Mouse (Mus musculus): ENCODE measurements at regions not wholly inside any gene's neighbourhood (a gene's known extent, or its start where the extent isn't known, plus 50 kb on each side); places are given as distances from the start of the nearest gene placed in this dataset.

DNA sequence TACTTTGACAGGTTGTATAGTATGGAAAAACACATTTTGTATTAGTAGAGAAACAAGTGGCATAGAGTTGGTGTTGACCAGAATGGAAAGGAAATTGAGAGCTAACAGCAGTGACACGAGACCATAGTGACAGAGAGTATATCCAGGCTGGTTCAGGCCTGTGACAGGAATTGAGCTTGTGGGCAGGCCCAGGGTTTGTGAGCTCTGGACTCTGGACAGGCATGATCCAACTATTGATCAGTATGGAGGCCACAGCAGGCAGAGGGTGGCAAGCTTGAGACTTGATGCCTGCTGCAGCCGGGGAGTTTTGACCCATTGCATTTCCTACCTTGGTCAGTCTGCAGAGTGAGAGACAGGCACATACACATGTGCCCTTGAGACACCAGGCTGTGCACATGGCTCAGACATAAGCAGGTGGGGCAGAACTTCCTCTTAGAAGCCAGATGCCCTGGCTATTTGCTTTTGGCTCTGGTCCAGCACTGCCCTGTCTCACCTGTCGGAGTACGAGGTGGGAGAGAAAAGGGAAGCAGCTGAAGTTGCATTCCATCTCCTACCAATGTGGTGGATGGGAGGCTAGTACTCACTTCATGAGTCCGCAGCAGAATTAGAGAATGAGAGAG lies 1006.2 kb upstream of the Cdh20 start:
- no peak for DNase-seq (ENCODE audit: low spot score)
- intact Hi-C loops (cut with DNase I): no loop called here

DNA sequence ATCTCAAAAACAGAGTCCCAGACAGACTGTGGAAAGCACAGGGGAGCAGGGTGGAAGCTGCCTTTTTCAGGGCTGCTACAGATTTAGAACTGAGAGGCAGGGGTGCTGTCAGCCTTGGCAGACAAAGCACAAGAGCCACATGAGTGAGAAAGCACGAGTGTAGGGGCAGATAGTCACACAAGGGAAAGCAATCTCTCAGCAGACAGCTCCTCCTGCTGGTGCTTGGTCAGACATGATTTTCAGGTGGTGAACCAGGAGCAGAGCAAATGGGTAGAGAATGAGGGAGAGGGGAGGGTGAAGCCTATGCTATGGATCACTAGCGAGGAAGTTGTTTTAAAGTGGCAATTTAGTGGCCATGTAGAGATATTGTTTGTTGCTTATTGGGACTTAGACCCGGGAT lies 1005.6 kb upstream of the Cdh20 start:
- no peak for DNase-seq (ENCODE audit: low spot score)
- intact Hi-C loops (cut with DNase I): no loop called here

DNA sequence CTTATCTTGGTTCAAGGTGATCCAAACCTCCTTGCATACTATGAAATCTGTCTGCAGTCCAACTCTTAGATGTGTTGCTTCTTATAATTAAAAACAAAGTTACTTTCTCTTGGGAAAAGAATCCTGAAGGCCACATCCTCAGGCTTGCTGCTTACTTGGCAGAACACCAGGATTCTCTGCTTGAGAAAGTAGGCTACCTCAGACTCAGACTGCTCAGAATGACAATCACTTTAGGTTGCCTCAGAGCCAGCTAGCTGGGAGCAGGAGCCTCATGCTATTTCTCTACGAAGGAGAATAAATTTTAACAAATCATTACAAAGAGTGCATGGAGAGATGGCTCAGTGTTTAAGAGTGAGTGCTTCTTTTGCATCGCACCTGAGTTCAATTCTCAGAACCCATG lies 1001.0 kb upstream of the Cdh20 start:
- intact Hi-C loops (cut with DNase I): no loop called here
- no peak for DNase-seq (ENCODE audit: low spot score)

DNA sequence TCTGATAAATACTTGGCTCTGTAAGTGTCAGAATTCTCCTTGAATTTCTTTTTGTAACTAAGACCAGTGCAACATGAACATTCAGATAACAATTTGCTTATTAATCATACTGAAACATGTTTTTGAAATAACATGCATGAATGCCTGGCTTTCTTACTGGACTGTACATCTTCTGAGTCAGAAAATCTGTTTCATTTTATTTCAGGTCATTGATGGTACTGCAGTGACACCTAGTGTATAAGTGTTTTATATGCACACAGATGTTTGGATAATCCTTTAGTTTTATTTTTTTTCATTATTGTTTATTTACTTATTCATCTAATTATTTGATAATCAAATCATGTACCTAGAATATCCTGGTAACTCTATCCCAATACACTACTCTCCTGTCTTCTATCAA lies 983.6 kb upstream of the Cdh20 start:
- intact Hi-C loops (cut with DNase I): no loop called here
- DNase-seq (ENCODE audit: low spot score): no peak

DNA sequence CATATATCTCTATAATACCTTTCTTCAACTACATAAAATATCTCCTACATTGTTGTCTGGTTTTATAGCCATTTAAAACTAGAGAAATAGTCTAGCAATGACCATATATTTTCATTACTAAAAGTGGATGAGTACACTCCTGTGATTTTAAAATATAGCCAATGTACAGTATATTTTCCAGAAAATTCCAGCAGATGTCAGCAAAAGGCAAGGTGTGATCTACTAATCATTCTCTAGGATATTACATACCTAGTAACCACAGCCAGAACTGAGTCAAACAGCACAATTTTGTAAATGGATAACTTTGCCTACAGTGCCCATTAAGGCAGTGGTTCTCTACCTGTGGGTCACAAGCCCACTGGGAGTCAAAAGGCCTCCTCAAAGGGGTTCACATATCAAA lies 972.0 kb upstream of the Cdh20 start:
- intact Hi-C loops (cut with DNase I): loop anchor here (5.0 kb wide), 1 partner anchor 1186 kb away; no protein-coding TSS in a partner anchor
- no peak for DNase-seq (ENCODE audit: low spot score)

DNA sequence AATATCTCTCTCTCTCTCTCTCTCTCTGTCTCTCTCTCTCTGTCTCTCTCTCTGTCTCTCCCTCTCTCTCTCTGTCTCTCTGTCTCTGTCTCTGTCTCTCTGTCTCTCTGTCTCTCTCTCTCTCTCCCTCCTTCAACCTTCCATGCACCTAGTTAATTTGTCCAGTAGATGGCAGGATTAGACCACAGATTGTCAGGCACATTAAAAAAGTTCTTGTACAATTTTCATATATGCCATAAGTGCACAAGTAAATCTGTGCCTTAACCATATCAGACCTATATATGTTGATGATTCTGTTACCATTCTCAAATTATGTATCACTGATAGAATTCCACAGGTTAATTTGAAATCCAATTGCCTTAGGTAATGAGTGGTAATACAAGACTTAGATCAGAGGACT lies 969.0 kb upstream of the Cdh20 start:
- no peak for DNase-seq (ENCODE audit: low spot score)
- intact Hi-C loops (cut with DNase I): loop anchor here (5.0 kb wide), 1 partner anchor 1183 kb away; no protein-coding TSS in a partner anchor

DNA sequence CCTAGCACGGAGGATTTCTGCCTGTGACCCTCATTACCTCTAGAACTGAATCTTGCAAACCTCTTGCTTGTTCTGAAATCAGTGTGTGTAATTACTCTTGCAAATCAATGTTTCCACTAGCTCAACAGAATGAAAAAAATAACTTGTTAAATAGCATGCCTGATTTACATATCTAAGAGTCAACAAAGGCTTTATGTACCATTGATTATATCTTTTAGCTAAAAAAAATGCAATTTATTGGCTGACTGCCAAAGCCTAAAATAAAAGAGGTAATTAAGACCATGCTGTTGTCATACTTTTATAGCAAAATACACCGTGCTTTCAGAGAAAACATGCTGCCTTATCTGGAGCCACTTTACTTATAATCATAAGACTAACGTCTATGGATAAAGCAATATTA lies 950.4 kb upstream of the Cdh20 start:
- DNase-seq (ENCODE audit: low spot score): no peak
- intact Hi-C loops (cut with DNase I): no loop called here

All from heart, postnatal 25 days (tissue).